Mouse (Mus musculus) layer of hippocampus, postnatal 36 days (tissue): ENCODE data around the gene H2-Oa. TPM values are rescaled to one million over a fixed set of nuclear protein-coding genes. Genes with fewer than 3 reads are reported as not detected.

Source experiments
- DNase-seq, 2 experiments: peaks; one replicate each; pipeline ENCODE4 v3.0.0; 2022
- total RNA-seq, 2 experiments: library from RNA; stranded (reverse); gene quantifications; 2 replicates each; pipeline ENCODE4 v1.2.3; 2021

Gene H2-Oa
- total RNA-seq, 2 experiments from 2014 or later, result 0.35 to 0.42 TPM

- peak; percentile 97 to 99 for DNase-seq
Measured at GRCm38 (mm10) chr17:34122188-34122984, 30.2 kb downstream of the H2-Oa start, which contains the start of gene Brd2. TSS of gene Brd2 (minus strand) at chr17:34122634.

GRCm38 (mm10) chr17:34123111-34123510, 31.0 kb downstream of the H2-Oa start:
- DNase-seq, result no peak

- DNase-seq, result no peak
Measured at GRCm38 (mm10) chr17:34123518-34123917, 31.4 kb downstream of the H2-Oa start.

GRCm38 (mm10) chr17:34124649-34125048, 32.5 kb downstream of the H2-Oa start:
- DNase-seq, result no peak

- no peak for DNase-seq
Measured at GRCm38 (mm10) chr17:34126826-34127420, 34.8 kb downstream of the H2-Oa start.

GRCm38 (mm10) chr17:34127475-34127874, 35.3 kb downstream of the H2-Oa start:
- DNase-seq, result peak in 1 of 2 experiments; percentile 66

- peak in 1 of 2 experiments; percentile 68 for DNase-seq
Measured at GRCm38 (mm10) chr17:34128264-34128937, 36.3 kb downstream of the H2-Oa start.

GRCm38 (mm10) chr17:34128944-34129791, 37.0 kb downstream of the H2-Oa start:
- DNase-seq, result no peak

GRCm38 (mm10) chr17:34130073-34130947, 38.2 kb downstream of the H2-Oa start:
- DNase-seq, result no peak

- DNase-seq, result no peak
Measured at GRCm38 (mm10) chr17:34131911-34132310, 39.8 kb downstream of the H2-Oa start.

GRCm38 (mm10) chr17:34133289-34133688, 41.1 kb downstream of the H2-Oa start:
- DNase-seq, result no peak

GRCm38 (mm10) chr17:34134451-34134850, 42.3 kb downstream of the H2-Oa start:
- no peak for DNase-seq

- DNase-seq, result peak; percentile 96 to 97
Measured at GRCm38 (mm10) chr17:34135297-34136224, 43.4 kb downstream of the H2-Oa start.

- no peak for DNase-seq
Measured at GRCm38 (mm10) chr17:34137601-34138000, 45.5 kb downstream of the H2-Oa start.

- DNase-seq, result no peak
Measured at GRCm38 (mm10) chr17:34138655-34139054, 46.5 kb downstream of the H2-Oa start.

- no peak for DNase-seq
Measured at GRCm38 (mm10) chr17:34139416-34139815, 47.3 kb downstream of the H2-Oa start.

GRCm38 (mm10) chr17:34140240-34140639, 48.1 kb downstream of the H2-Oa start:
- no peak for DNase-seq

- DNase-seq, result peak in 1 of 2 experiments; percentile 57
Measured at GRCm38 (mm10) chr17:34141448-34141847, 49.3 kb downstream of the H2-Oa start.

- DNase-seq, result no peak
Measured at GRCm38 (mm10) chr17:34142456-34143010, 50.4 kb downstream of the H2-Oa start.

GRCm38 (mm10) chr17:34143033-34143432, 50.9 kb downstream of the H2-Oa start, which contains the start of gene H2-DMb2:
TSS of gene H2-DMb2 (plus strand) at chr17:34143307.
- DNase-seq, result no peak
